Mouse (Mus musculus): Measurements from ENCODE around the gene Gpr83. TPM values are rescaled to one million over a fixed set of nuclear protein-coding genes. Genes with fewer than 3 reads are reported as not detected.

Gene Gpr83
- total and polyA plus RNA-seq, 3 experiments, result 0.14 TPM; not detected in 2

DNA sequence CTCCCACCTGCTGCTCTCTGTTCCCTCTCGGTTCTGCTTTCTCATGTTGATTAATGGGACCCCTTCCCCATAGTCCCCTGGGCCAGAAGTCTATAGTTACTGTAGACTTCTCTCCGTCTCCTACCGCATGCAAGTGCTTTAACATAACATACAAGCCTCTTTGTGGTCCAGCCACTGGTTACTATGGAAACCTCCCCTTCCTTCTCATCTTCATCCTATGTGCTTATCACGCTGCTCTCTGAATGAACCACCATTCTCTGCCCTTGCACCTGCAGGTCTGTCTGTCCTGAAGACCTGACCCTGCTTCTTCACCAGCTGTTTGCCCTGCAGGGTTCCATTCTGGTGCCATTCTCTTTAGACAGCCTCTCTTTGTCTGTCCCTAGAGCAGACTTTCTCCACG lies 50.0 kb downstream of the Gpr83 start:
- no peak overlapping the region for H3K4me3 ChIP-seq
- no peak overlapping the region for H3K9ac ChIP-seq (ENCODE audit: low read depth, low read length)
- DNase-seq, result no peak
- H3K4me1 ChIP-seq (ENCODE audit: control insufficient read depth, insufficient read depth, low read length), result no peaks in the 10 kb centered on the region
- no peak for TF ChIP-seq CTCF (IDR thresholded peaks at IDR 0.05)
- TF ChIP-seq EP300 (IDR thresholded peaks at IDR 0.05; ENCODE audit: insufficient read depth, low read depth, low read length), result no peak
- TF ChIP-seq POLR2A (IDR thresholded peaks at IDR 0.05; ENCODE audit: insufficient read depth, low read depth, low read length), result no peak
- intact Hi-C loops (cut with DNase I), result no loop called here
- WGBS, result 75% methylated on average over 5 of the region's 5 CpGs
- H3K36me3 ChIP-seq (ENCODE audit: control insufficient read depth, insufficient read depth, low read length), result no peaks in the 10 kb centered on the region
- no peaks in the 10 kb centered on the region for H3K79me2 ChIP-seq (replicated peaks; ENCODE audit: control insufficient read depth, insufficient read depth, low read length)
- no peaks in the 10 kb centered on the region for H3K27me3 ChIP-seq (ENCODE audit: control insufficient read depth, insufficient read depth, low read length)
- H3K27ac ChIP-seq, result no peak overlapping the region

DNA sequence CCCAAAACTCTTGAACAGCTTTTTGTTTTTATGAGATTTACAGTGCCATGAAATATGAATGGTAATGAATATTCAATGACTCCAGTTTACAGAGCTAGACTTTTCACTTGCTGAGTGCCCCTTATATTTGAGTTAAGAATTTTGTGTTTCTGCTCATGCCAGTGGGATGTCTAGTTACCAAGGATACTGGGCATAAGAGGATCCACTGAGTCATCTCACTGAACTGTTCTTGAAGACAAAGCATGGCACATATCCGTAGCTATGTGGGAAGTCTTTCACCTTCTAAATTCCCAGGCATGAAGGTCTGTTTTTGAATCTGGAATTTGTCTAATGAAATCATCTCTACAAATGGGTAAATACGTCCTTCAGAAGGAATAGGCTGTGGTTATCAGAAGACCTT lies 52.0 kb downstream of the Gpr83 start:
- 71% methylated on average over 2 of the region's 2 CpGs for WGBS
- Histone ChIP-seq H3K79me2 (replicated peaks; ENCODE audit: control insufficient read depth, insufficient read depth, low read length) (no peaks in the 10 kb centered on the region), H3K9ac (ENCODE audit: low read depth, low read length) (no peak overlapping the region), H3K27ac (no peak overlapping the region), H3K4me1 (ENCODE audit: control insufficient read depth, insufficient read depth, low read length) (no peaks in the 10 kb centered on the region), H3K27me3 (ENCODE audit: control insufficient read depth, insufficient read depth, low read length) (no peaks in the 10 kb centered on the region), H3K36me3 (ENCODE audit: control insufficient read depth, insufficient read depth, low read length) (no peaks in the 10 kb centered on the region), H3K4me3 (no peak overlapping the region)
- DNase-seq, result no peak
- no peak for TF ChIP-seq EP300 (IDR thresholded peaks at IDR 0.05; ENCODE audit: insufficient read depth, low read depth, low read length)
- intact Hi-C loops (cut with DNase I), result no loop called here

- no peak for DNase-seq
- Histone ChIP-seq H3K4me1 (ENCODE audit: control insufficient read depth, insufficient read depth, low read length) (no peaks in the 10 kb centered on the region), H3K36me3 (ENCODE audit: control insufficient read depth, insufficient read depth, low read length) (no peaks in the 10 kb centered on the region), H3K27me3 (ENCODE audit: control insufficient read depth, insufficient read depth, low read length) (peaks cover 2% of the 10 kb centered on the region; the same call in 1 of the 2 replicates), H3K4me3 (no peak overlapping the region), H3K27ac (no peak overlapping the region), H3K9ac (ENCODE audit: low read depth, low read length) (no peak overlapping the region), H3K79me2 (replicated peaks; ENCODE audit: control insufficient read depth, insufficient read depth, low read length) (no peaks in the 10 kb centered on the region)
- TF ChIP-seq POLR2A (IDR thresholded peaks at IDR 0.05; ENCODE audit: insufficient read depth, low read depth, low read length) (no peak), CTCF (IDR thresholded peaks at IDR 0.05) (no peak), EP300 (IDR thresholded peaks at IDR 0.05; ENCODE audit: insufficient read depth, low read depth, low read length) (no peak)
- intact Hi-C loops (cut with DNase I), result no loop called here
- 89% methylated on average over 2 of the region's 2 CpGs for WGBS
Measured at GRCm38 (mm10) chr9:14917661-14918060, 57.7 kb downstream of the Gpr83 start.

GRCm38 (mm10) chr9:14918825-14919668 lies 59.0 kb downstream of the Gpr83 start:
- no peak for TF ChIP-seq CTCF (IDR thresholded peaks at IDR 0.05)
- TF ChIP-seq EP300 (IDR thresholded peaks at IDR 0.05; ENCODE audit: insufficient read depth, low read depth, low read length), result no peak
- no peak for TF ChIP-seq POLR2A (IDR thresholded peaks at IDR 0.05; ENCODE audit: insufficient read depth, low read depth, low read length)
- H3K27me3 ChIP-seq (ENCODE audit: control insufficient read depth, insufficient read depth, low read length), result peaks cover 2% of the 10 kb centered on the region; the same call in 1 of the 2 replicates
- intact Hi-C loops (cut with DNase I), result no loop called here
- no peaks in the 10 kb centered on the region for H3K36me3 ChIP-seq (ENCODE audit: control insufficient read depth, insufficient read depth, low read length)
- H3K27ac ChIP-seq, result no peak overlapping the region
- no peaks in the 10 kb centered on the region for H3K4me1 ChIP-seq (ENCODE audit: control insufficient read depth, insufficient read depth, low read length)
- no peak overlapping the region for H3K4me3 ChIP-seq
- no peak overlapping the region for H3K9ac ChIP-seq (ENCODE audit: low read depth, low read length)
- 48% methylated on average over 5 of the region's 5 CpGs for WGBS
- no peaks in the 10 kb centered on the region for H3K79me2 ChIP-seq (replicated peaks; ENCODE audit: control insufficient read depth, insufficient read depth, low read length)
- DNase-seq, result no peak

Other genes with a start within 250 kb of the Gpr83 start
- gene Amotl1, start 215.2 kb upstream of the Gpr83 start, total RNA-seq (2021), result 10 to 100 TPM; 58.3 to 59.5 TPM
- 27.4 and 41.1 TPM in 2 replicates for gene Amotl1, start 215.2 kb upstream of the Gpr83 start, polyA plus RNA-seq (2012; rRNA removed)
- not detected for gene Piwil4, start 119.5 kb upstream of the Gpr83 start, total RNA-seq (2021)
- not detected in 2 replicates for gene Piwil4, start 119.5 kb upstream of the Gpr83 start, polyA plus RNA-seq (2012; rRNA removed)
- under 1 TPM; 0.39 to 0.43 TPM for gene Fut4, start 107.8 kb upstream of the Gpr83 start, total RNA-seq (2021)
- gene Fut4, start 107.8 kb upstream of the Gpr83 start, polyA plus RNA-seq (2012; rRNA removed), result 0.49 and 0.59 TPM in 2 replicates
- not detected for gene 1700012B09Rik, start 89.2 kb upstream of the Gpr83 start, total RNA-seq (2021)
- not detected in 2 replicates for gene 1700012B09Rik, start 89.2 kb upstream of the Gpr83 start, polyA plus RNA-seq (2012; rRNA removed)
- 10 to 100 TPM in 1 of 2 experiments, 1 to 10 TPM in 1; 9.8 to 10.4 TPM for gene Mre11a, start 75.6 kb upstream of the Gpr83 start, total RNA-seq (2021)
- gene Mre11a, start 75.6 kb upstream of the Gpr83 start, polyA plus RNA-seq (2012; rRNA removed), result 2.8 and 7.0 TPM in 2 replicates
- 1 to 10 TPM; 5.3 to 7.6 TPM for gene Ankrd49, start 75.4 kb upstream of the Gpr83 start, total RNA-seq (2021)
- 3.9 and 6.9 TPM in 2 replicates for gene Ankrd49, start 75.4 kb upstream of the Gpr83 start, polyA plus RNA-seq (2012; rRNA removed)
- not detected for gene Izumo1r, start 43.7 kb downstream of the Gpr83 start, total RNA-seq (2021)
- gene Izumo1r, start 43.7 kb downstream of the Gpr83 start, polyA plus RNA-seq (2012; rRNA removed), result 0.18 and 0.29 TPM in 2 replicates
- gene Panx1, start 185.3 kb downstream of the Gpr83 start, total RNA-seq (2021), result 1 to 10 TPM; 3.8 to 4.5 TPM
- 5.6 and 6.0 TPM in 2 replicates for gene Panx1, start 185.3 kb downstream of the Gpr83 start, polyA plus RNA-seq (2012; rRNA removed)

Measured in heart, adult 2 months (tissue).